Mouse (Mus musculus) heart, embryonic 16.5 days (tissue): Measurements from ENCODE around the gene Smim11. TPM values are rescaled to one million over a fixed set of nuclear protein-coding genes. Genes with fewer than 3 reads are reported as not detected.

Experiments
- ATAC-seq: fragments of 200-750 bp; cut with Nextera tagmentation; replicated peaks from 2 replicates; pipeline ENCODE4 v1.8.0; 2017; ENCODE audit warnings: moderate number of reproducible peaks; ENCODE audit not compliant: insufficient read depth, low FRiP score; ENCODE audit errors: extremely low read depth
- H3K27ac ChIP-seq: fragments of 300-500 bp; sonication (generic); 2 replicates; pipeline ENCODE4 v1.5.1; 2014; ENCODE audit warnings: mild to moderate bottlenecking, low read length, control low read depth, moderate library complexity
- H3K27me3 ChIP-seq: fragments of 300-500 bp; sonication (generic); 2 replicates; pipeline ENCODE4 v1.6.1; 2014; ENCODE audit warnings: low read length, mixed read lengths; ENCODE audit not compliant: control insufficient read depth, insufficient read depth
- H3K36me3 ChIP-seq: fragments of 300-500 bp; sonication (generic); 2 replicates; pipeline ENCODE4 v1.6.1; 2014; ENCODE audit not compliant: control insufficient read depth, insufficient read depth
- H3K4me1 ChIP-seq: fragments of 300-500 bp; sonication (generic); 2 replicates; pipeline ENCODE4 v1.6.1; 2014; ENCODE audit warnings: low read length, mixed read lengths; ENCODE audit not compliant: control insufficient read depth, insufficient read depth
- H3K4me2 ChIP-seq: fragments of 300-500 bp; sonication (generic); 2 replicates; pipeline ENCODE4 v1.6.1; 2014; ENCODE audit warnings: low read depth, mild to moderate bottlenecking, control low read depth, low read length
- H3K4me3 ChIP-seq: fragments of 300-500 bp; sonication (generic); 2 replicates; pipeline ENCODE4 v1.5.1; 2014; ENCODE audit warnings: mild to moderate bottlenecking, control low read depth, low read length
- H3K9ac ChIP-seq: fragments of 300-500 bp; sonication (generic); 2 replicates; pipeline ENCODE4 v1.6.1; 2014; ENCODE audit warnings: low read length, control low read depth
- H3K9me3 ChIP-seq: fragments of 300-500 bp; sonication (generic); replicated peaks from 2 replicates; pipeline ENCODE4 v1.6.1; 2016; ENCODE audit warnings: low read length; ENCODE audit not compliant: control insufficient read depth
- WGBS: fragments of 180-500 bp; shearing (Covaris S2); extraction: QIAGEN DNeasy Blood & Tissue Kit; methylation state at CpG from one replicate; pipeline ENCODE4 v1.1.7; 2014; 5-methylcytosine and 5-hydroxymethylcytosine counted together
- polyA plus RNA-seq: library from polyadenylated mRNA; unstranded; fragments of >200 nt; fragmentation: Nextera tagmentation; extraction: Ambion mirVana; gene quantifications from 2 replicates; pipeline ENCODE4 v1.2.1, GENCODE M21; 2015

The Smim11 gene
- polyA plus RNA-seq, 1 experiment from 2014 or later = 120 TPM

- H3K9me3 ChIP-seq = no peaks in the 10 kb centered on the region
- H3K4me1 ChIP-seq = peaks cover 5% of the 10 kb centered on the region
- no peaks in the 10 kb centered on the region for H3K36me3 ChIP-seq
- no peak for ATAC-seq
- no peaks in the 10 kb centered on the region for H3K27me3 ChIP-seq
- no peak overlapping the region for H3K4me2 ChIP-seq
- 81% methylated on average over 10 of the region's 10 CpGs for WGBS
- no peak overlapping the region for H3K9ac ChIP-seq
- no peak overlapping the region for H3K4me3 ChIP-seq
- no peak overlapping the region for H3K27ac ChIP-seq
These were observed 26.8 kb downstream of the Smim11 start for GRCm38 (mm10) chr16:92327911-92328310.

GRCm38 (mm10) chr16:92330966-92331365 is 29.9 kb downstream of the Smim11 start:
- Histone ChIP-seq H3K4me1 (peaks cover 6% of the 10 kb centered on the region), H3K27ac (peak overlapping the region; percentile 49; the same call in 1 of the 2 replicates)
- WGBS = 46% methylated on average over 5 of the region's 5 CpGs

GRCm38 (mm10) chr16:92334600-92334999 is 33.5 kb downstream of the Smim11 start:
- Histone ChIP-seq H3K9ac (no peak overlapping the region), H3K27ac (no peak overlapping the region), H3K4me1 (peaks cover 6% of the 10 kb centered on the region), H3K9me3 (no peaks in the 10 kb centered on the region), H3K36me3 (no peaks in the 10 kb centered on the region), H3K4me3 (no peak overlapping the region), H3K27me3 (no peaks in the 10 kb centered on the region), H3K4me2 (no peak overlapping the region)
- ATAC-seq = no peak
- WGBS = 58% methylated on average over 9 of the region's 9 CpGs

More at GRCm38 (mm10) chr16:92330966-92331365, 29.9 kb downstream of the Smim11 start:
- H3K4me2 ChIP-seq = no peak overlapping the region
- H3K9ac ChIP-seq = no peak overlapping the region
- H3K27me3 ChIP-seq = no peaks in the 10 kb centered on the region
- no peaks in the 10 kb centered on the region for H3K9me3 ChIP-seq
- no peaks in the 10 kb centered on the region for H3K36me3 ChIP-seq
- ATAC-seq = no peak
- H3K4me3 ChIP-seq = no peak overlapping the region

- ATAC-seq = no peak
- WGBS = 7% methylated on average over 9 of the region's 9 CpGs
These were observed 35.2 kb downstream of the Smim11 start for GRCm38 (mm10) chr16:92336280-92336679.

GRCm38 (mm10) chr16:92340612-92341511 is 39.8 kb downstream of the Smim11 start:
- Histone ChIP-seq H3K9me3 (no peaks in the 10 kb centered on the region), H3K27me3 (no peaks in the 10 kb centered on the region), H3K36me3 (no peaks in the 10 kb centered on the region), H3K4me1 (peaks cover 28% of the 10 kb centered on the region), H3K4me2 (peak overlapping the region; percentile 69), H3K9ac (peak overlapping the region; percentile 67), H3K27ac (peak overlapping the region; percentile 95), H3K4me3 (peak overlapping the region; percentile 49)
- peak; percentile 56 for ATAC-seq
- WGBS = 13% methylated on average over 27 of the region's 27 CpGs

More at GRCm38 (mm10) chr16:92336280-92336679, 35.2 kb downstream of the Smim11 start:
- H3K9ac ChIP-seq = no peak overlapping the region
- H3K27ac ChIP-seq = no peak overlapping the region
- H3K9me3 ChIP-seq = no peaks in the 10 kb centered on the region
- no peak overlapping the region for H3K4me3 ChIP-seq
- H3K27me3 ChIP-seq = no peaks in the 10 kb centered on the region
- H3K36me3 ChIP-seq = no peaks in the 10 kb centered on the region
- no peak overlapping the region for H3K4me2 ChIP-seq
- H3K4me1 ChIP-seq = peaks cover 17% of the 10 kb centered on the region

- no peaks in the 10 kb centered on the region for H3K36me3 ChIP-seq
- H3K27ac ChIP-seq = peak overlapping the region; percentile 99
- H3K9me3 ChIP-seq = no peaks in the 10 kb centered on the region
- peaks cover 35% of the 10 kb centered on the region for H3K4me1 ChIP-seq
- peak overlapping the region; percentile 43; the same call in 1 of the 2 replicates for H3K9ac ChIP-seq
- no peak overlapping the region for H3K4me3 ChIP-seq
- peak; percentile 77 for ATAC-seq
- 15% methylated on average over 11 of the region's 11 CpGs for WGBS
- H3K4me2 ChIP-seq = no peak overlapping the region
- no peaks in the 10 kb centered on the region for H3K27me3 ChIP-seq
These were observed 44.1 kb downstream of the Smim11 start for GRCm38 (mm10) chr16:92345177-92345576.

- Histone ChIP-seq H3K4me3 (no peak overlapping the region), H3K9me3 (no peaks in the 10 kb centered on the region), H3K36me3 (no peaks in the 10 kb centered on the region), H3K4me1 (peaks cover 25% of the 10 kb centered on the region), H3K4me2 (peak overlapping the region; percentile 45), H3K27me3 (no peaks in the 10 kb centered on the region), H3K27ac (peak overlapping the region; percentile 99), H3K9ac (peak overlapping the region; percentile 74)
- 35% methylated on average over 13 of the region's 13 CpGs for WGBS
- ATAC-seq = peak; percentile 84
These were observed 45.3 kb downstream of the Smim11 start for GRCm38 (mm10) chr16:92346297-92346916.

GRCm38 (mm10) chr16:92348941-92349340 is 47.9 kb downstream of the Smim11 start:
- H3K36me3 ChIP-seq = no peaks in the 10 kb centered on the region
- H3K4me2 ChIP-seq = no peak overlapping the region
- ATAC-seq = no peak
- WGBS = 69% methylated on average over 12 of the region's 12 CpGs
- no peak overlapping the region for H3K27ac ChIP-seq
- no peak overlapping the region for H3K9ac ChIP-seq
- no peaks in the 10 kb centered on the region for H3K9me3 ChIP-seq
- H3K27me3 ChIP-seq = no peaks in the 10 kb centered on the region
- H3K4me3 ChIP-seq = no peak overlapping the region
- H3K4me1 ChIP-seq = peaks cover 22% of the 10 kb centered on the region

- no peak overlapping the region for H3K4me2 ChIP-seq
- H3K9me3 ChIP-seq = no peaks in the 10 kb centered on the region
- WGBS = 90% methylated on average over 12 of the region's 12 CpGs
- H3K9ac ChIP-seq = no peak overlapping the region
- H3K4me3 ChIP-seq = no peak overlapping the region
- no peaks in the 10 kb centered on the region for H3K36me3 ChIP-seq
- H3K27ac ChIP-seq = no peak overlapping the region
- H3K27me3 ChIP-seq = no peaks in the 10 kb centered on the region; the same call in 1 of the 2 replicates
- H3K4me1 ChIP-seq = peaks cover 40% of the 10 kb centered on the region
- no peak for ATAC-seq
These were observed 52.2 kb downstream of the Smim11 start for GRCm38 (mm10) chr16:92353295-92353694.
